Mouse (Mus musculus) lung, adult 2 months (tissue): ENCODE results near the gene Tmcc3.

ENCODE experiments used
- CTCF ChIP-seq: fragments of 200-500 bp; IDR thresholded peaks from 2 replicates; pipeline ENCODE4 v1.5.1; 2011; ENCODE audit warnings: mild to moderate bottlenecking, low read length, control low read depth; ENCODE audit not compliant: insufficient read depth
- POLR2A ChIP-seq: fragments of 200-500 bp; IDR thresholded peaks from 2 replicates; pipeline ENCODE4 v1.6.1; 2011; ENCODE audit warnings: low read depth, mild to moderate bottlenecking, control low read depth, low read length, borderline replicate concordance; ENCODE audit errors: extremely low read depth

DNA sequence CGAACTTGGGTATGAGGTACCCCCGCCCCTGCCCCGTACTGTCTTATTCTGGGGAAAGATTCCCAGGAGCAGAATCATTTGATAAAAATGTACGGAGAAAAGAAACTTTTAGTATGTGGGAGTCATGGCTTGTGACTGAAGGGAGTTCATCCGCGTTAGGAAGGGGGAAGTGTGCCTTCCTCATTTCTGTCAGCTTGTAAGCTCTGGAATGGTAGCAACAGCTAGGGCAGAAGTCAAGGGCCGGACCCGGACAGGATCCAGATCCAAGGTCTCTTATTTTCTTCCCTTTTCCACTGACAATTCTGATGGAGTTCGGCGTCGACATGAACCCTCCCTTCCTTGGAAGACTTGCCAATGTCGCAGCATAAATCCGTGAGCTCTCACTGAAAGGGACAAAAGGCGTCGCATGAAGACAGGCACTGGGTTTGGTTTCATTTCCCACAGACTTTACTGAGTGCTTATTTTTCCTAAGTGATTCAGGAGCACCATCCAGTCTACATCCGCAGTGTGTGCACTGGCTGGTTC is 193.6 kb downstream of the Tmcc3 start:
- TF ChIP-seq POLR2A, result no peak
- no peak for TF ChIP-seq CTCF
